Mouse (Mus musculus): ENCODE results near the gene Pole4. TPM values are rescaled to one million over a fixed set of nuclear protein-coding genes. Genes with fewer than 3 reads are reported as not detected.

Pole4 gene
- polyA plus RNA-seq, 1 experiment from 2014 or later: 41.3 TPM

DNA sequence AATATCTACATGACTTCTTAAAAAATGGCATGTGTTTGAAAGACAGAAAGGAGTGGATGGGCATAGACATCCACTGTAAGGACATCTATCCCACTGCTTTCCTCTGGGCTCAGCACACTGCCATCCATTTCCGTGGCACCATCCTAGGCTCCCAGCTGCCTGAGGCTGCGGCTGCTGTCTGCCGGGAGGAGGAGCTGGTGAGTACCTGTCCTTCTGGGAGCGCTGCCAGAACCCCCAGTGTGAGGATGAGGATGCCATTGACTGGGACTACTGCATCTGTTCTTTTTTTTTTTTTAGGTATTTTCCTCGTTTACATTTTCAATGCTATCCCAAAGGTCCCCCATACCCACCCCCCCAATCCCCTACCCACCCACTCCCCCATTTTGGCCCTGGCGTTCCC is 119.8 kb downstream of the Pole4 start:
- no peaks in the 10 kb centered on the region for H3K4me1 ChIP-seq (ENCODE audit: control insufficient read depth, low read depth, low read length)
- H3K9me3 ChIP-seq (replicated peaks; ENCODE audit: control insufficient read depth, low read length): no peaks in the 10 kb centered on the region
- no peak for ATAC-seq (ENCODE audit: low read depth)
- no peak overlapping the region for H3K27ac ChIP-seq (ENCODE audit: low read length)
- no peaks in the 10 kb centered on the region for H3K27me3 ChIP-seq (ENCODE audit: control insufficient read depth, insufficient read depth, low read depth, low read length)
- no peaks in the 10 kb centered on the region for H3K36me3 ChIP-seq (ENCODE audit: control insufficient read depth, insufficient read depth)
- H3K4me3 ChIP-seq (ENCODE audit: low read depth, low read length): no peak overlapping the region
- no peak overlapping the region for H3K9ac ChIP-seq (ENCODE audit: low read depth, low read length)
- WGBS (ENCODE audit: insufficient replicate concordance): 46% methylated on average over 5 of the region's 6 CpGs
- no peak overlapping the region for H3K4me2 ChIP-seq (ENCODE audit: low read depth, low read length)

DNA sequence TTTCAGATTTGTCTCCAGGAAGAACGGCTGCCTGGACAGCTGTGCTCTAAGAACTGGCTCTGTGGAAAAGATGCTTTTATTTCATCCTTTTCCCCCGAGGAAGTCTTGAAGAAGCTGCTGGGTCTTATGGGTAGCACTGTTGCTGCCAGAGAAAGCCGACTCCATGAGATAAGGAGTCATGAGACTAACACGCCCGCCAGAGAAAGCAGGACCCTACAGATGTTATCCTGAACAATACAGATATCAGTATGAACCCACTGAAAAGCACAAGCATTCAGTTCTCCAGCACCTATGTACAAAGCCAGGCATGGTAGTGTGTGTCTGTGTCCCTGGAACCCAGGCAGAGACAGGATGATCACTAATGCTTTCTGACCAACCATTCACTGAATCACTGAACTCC is 129.7 kb downstream of the Pole4 start:
- 43% methylated on average over 5 of the region's 5 CpGs for WGBS (ENCODE audit: insufficient replicate concordance)
- no peak for ATAC-seq (ENCODE audit: low read depth)
- Histone ChIP-seq H3K4me2 (ENCODE audit: low read depth, low read length) (no peak overlapping the region), H3K36me3 (ENCODE audit: control insufficient read depth, insufficient read depth) (no peaks in the 10 kb centered on the region), H3K9ac (ENCODE audit: low read depth, low read length) (no peak overlapping the region), H3K9me3 (replicated peaks; ENCODE audit: control insufficient read depth, low read length) (no peaks in the 10 kb centered on the region), H3K27me3 (ENCODE audit: control insufficient read depth, insufficient read depth, low read depth, low read length) (no peaks in the 10 kb centered on the region), H3K4me3 (ENCODE audit: low read depth, low read length) (no peak overlapping the region), H3K27ac (ENCODE audit: low read length) (no peak overlapping the region), H3K4me1 (ENCODE audit: control insufficient read depth, low read depth, low read length) (no peaks in the 10 kb centered on the region)

Other genes with a start within 250 kb of the Pole4 start
- 5.0 and 6.4 TPM in 2 replicates for gene Hk2, start 69.1 kb upstream of the Pole4 start, polyA plus RNA-seq (2015; fragmentation: Nextera tagmentation; extraction: Ambion mirVana)
- gene Sema4f, start 234.4 kb upstream of the Pole4 start, polyA plus RNA-seq (2015; fragmentation: Nextera tagmentation; extraction: Ambion mirVana): 0.06 and 0.11 TPM in 2 replicates
- gene M1ap, start 241.5 kb upstream of the Pole4 start, polyA plus RNA-seq (2015; fragmentation: Nextera tagmentation; extraction: Ambion mirVana): 11.6 and 12.7 TPM in 2 replicates

All from liver, embryonic 16.5 days (tissue).